In the genomic region with DNA sequence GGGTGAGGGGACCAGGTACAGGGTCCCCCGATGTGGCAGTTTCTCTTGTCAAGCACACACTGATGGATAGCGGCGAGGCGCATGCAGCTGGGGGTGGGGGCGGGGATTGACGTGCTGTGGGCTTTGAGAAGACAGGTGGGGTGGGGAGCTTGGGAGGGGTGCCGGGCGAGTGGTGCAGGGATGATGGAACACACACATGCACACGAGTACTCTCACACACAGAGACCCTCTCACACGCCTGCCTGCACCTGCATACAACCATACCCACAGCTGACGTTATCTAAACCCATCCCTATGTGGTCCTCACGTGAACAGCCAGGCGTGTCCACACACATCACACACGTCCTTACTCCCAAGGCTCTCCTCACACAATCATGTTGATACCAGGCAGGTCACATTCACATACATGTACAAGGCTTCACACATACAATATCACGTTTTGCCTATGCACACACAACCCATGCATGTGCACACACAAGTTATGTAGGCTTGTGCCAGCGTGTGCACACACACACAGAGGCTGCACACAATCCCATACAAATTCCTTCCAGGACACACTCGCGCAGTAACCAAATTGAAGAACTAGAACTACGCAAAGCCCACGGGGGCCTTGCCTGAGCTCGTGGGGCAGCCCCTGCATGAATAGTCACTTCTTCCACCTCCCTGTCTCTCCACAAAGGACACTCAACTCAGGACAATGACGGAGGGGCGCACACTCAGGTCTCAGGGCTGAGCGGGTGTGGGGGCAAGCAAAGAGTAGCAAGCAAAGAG, we compare ENCODE assay signal across 21 mouse cellular contexts. TPM values are rescaled to one million over a fixed set of nuclear protein-coding genes. Genes with fewer than 3 reads are reported as not detected.
DNase-seq lines count a peak whose midpoint lies in the region; ATAC-seq lines count a peak whose summit lies in the region.
"Had no signal": no experiment of that assay in that cellular context is flagged by ENCODE, and none has a peak within 500 bp of the region (broad histone marks: within the 10 kb centered on the region; RNA-seq: fewer than 3 reads in every experiment).

No protein-coding gene starts in this region.

- H3K4me3 ChIP-seq in neural tube, embryonic 12.5 days: no peak overlapping the region
- no peak overlapping the region for H3K4me3 ChIP-seq in midbrain, embryonic 15.5 days
- H3K4me3 ChIP-seq: embryonic facial prominence, embryonic 10.5 days; limb, embryonic 15.5 days; stomach, embryonic 15.5 days had no signal

- DNase-seq in cerebellum, postnatal 25 days: peak; percentile 30 to 34
- DNase-seq in cerebellum, adult 11-12 months: no peak
- no peak for DNase-seq in neural tube, embryonic 10.5 days (ENCODE audit: extremely low spot score, low spot score)
- no peak for DNase-seq in heart, adult 18-20 months
- DNase-seq in frontal cortex, postnatal 14 days (ENCODE audit: low spot score in 2 of 2): no peak
- no peak for DNase-seq in kidney, postnatal 10 days
- DNase-seq: adrenal gland, postnatal 36 days; cerebellum, adult 18-20 months; heart, postnatal 36 days; kidney, adult 18-20 months; lung, embryonic 14.5 days; right cerebral cortex, postnatal 4 days had no signal

- H3K9me3 ChIP-seq in neural tube, embryonic 12.5 days: no peaks in the 10 kb centered on the region
- no peaks in the 10 kb centered on the region for H3K9me3 ChIP-seq in midbrain, embryonic 15.5 days
- H3K9me3 ChIP-seq: embryonic facial prominence, embryonic 10.5 days; G1E; limb, embryonic 15.5 days; stomach, embryonic 15.5 days had no signal

- H3K9ac ChIP-seq in neural tube, embryonic 12.5 days: no peak overlapping the region
- H3K9ac ChIP-seq in midbrain, embryonic 15.5 days: no peak overlapping the region
- H3K9ac ChIP-seq: limb, embryonic 15.5 days; lung, embryonic 14.5 days; stomach, embryonic 15.5 days had no signal

- H3K4me1 ChIP-seq in neural tube, embryonic 12.5 days: peaks cover 21% of the 10 kb centered on the region
- H3K4me1 ChIP-seq in midbrain, embryonic 15.5 days: peaks cover 11% of the 10 kb centered on the region; the same call in 1 of the 2 replicates
- H3K4me1 ChIP-seq: stomach, embryonic 15.5 days had no signal

- ATAC-seq in neural tube, embryonic 12.5 days (ENCODE audit: low FRiP score, low read depth): peak; percentile 58
- ATAC-seq in midbrain, embryonic 15.5 days (replicated peaks): peak; percentile 43

- no peak overlapping the region for H3K4me2 ChIP-seq in neural tube, embryonic 12.5 days (replicated peaks)
- no peak overlapping the region for H3K4me2 ChIP-seq in midbrain, embryonic 15.5 days
- H3K4me2 ChIP-seq: limb, embryonic 15.5 days; lung, embryonic 14.5 days; stomach, embryonic 15.5 days had no signal

- peaks cover 5% of the 10 kb centered on the region for H3K36me3 ChIP-seq in neural tube, embryonic 12.5 days
- peaks cover 5% of the 10 kb centered on the region; the same call in 1 of the 2 replicates for H3K36me3 ChIP-seq in midbrain, embryonic 15.5 days (replicated peaks)
- H3K36me3 ChIP-seq: G1E; limb, embryonic 15.5 days; stomach, embryonic 15.5 days had no signal

- WGBS in neural tube, embryonic 12.5 days: 57% methylated on average over 24 of the region's 24 CpGs
- WGBS in midbrain, embryonic 15.5 days: 58% methylated on average over 24 of the region's 24 CpGs

- no peak overlapping the region for H3K27ac ChIP-seq in neural tube, embryonic 12.5 days
- H3K27ac ChIP-seq in midbrain, embryonic 15.5 days: 0 out of 2 replicates have a peak overlapping the region, but pooled peaks have one; percentile 1
- H3K27ac ChIP-seq: embryonic facial prominence, embryonic 10.5 days; limb, embryonic 15.5 days; stomach, embryonic 15.5 days had no signal

- H3K27me3 ChIP-seq in neural tube, embryonic 12.5 days (replicated peaks): no peaks in the 10 kb centered on the region
- no peaks in the 10 kb centered on the region for H3K27me3 ChIP-seq in midbrain, embryonic 15.5 days (replicated peaks)
- H3K27me3 ChIP-seq: limb, embryonic 15.5 days had no signal

RNA-seq across cellular contexts. Expression of a gene that starts 9.8 kb away (rescaled TPM):
- 0.66 and 0.87 TPM in 2 replicates for polyA plus RNA-seq in neural tube, embryonic 12.5 days (2016; fragmentation: Nextera tagmentation; extraction: Ambion mirVana)
- 1.3 and 1.6 TPM in 2 replicates for polyA plus RNA-seq in midbrain, embryonic 15.5 days (2015; fragmentation: Nextera tagmentation; extraction: Ambion mirVana)
- not detected for total RNA-seq in heart, adult 18-20 months (2021)
- total RNA-seq: G1E; heart, postnatal 36 days; layer of hippocampus, adult 18-20 months; left cerebral cortex, adult 8-10 months; monocyte, adult 5-6 weeks had no signal
- polyA plus RNA-seq: G1E had no signal

Comparison
In these comparisons a context has a peak if more than half of its experiments do, and no peak if none do; other contexts are left out.
1. DNase-seq: peak in cerebellum, postnatal 25 days (2 of 2); none in cerebellum, adult 11-12 months (single experiment), neural tube, embryonic 10.5 days (single experiment), heart, adult 18-20 months (0 of 2), frontal cortex, postnatal 14 days (0 of 2) and kidney, postnatal 10 days (single experiment).